8 mouse cellular contexts compared by ENCODE assay signal in the genomic region with DNA sequence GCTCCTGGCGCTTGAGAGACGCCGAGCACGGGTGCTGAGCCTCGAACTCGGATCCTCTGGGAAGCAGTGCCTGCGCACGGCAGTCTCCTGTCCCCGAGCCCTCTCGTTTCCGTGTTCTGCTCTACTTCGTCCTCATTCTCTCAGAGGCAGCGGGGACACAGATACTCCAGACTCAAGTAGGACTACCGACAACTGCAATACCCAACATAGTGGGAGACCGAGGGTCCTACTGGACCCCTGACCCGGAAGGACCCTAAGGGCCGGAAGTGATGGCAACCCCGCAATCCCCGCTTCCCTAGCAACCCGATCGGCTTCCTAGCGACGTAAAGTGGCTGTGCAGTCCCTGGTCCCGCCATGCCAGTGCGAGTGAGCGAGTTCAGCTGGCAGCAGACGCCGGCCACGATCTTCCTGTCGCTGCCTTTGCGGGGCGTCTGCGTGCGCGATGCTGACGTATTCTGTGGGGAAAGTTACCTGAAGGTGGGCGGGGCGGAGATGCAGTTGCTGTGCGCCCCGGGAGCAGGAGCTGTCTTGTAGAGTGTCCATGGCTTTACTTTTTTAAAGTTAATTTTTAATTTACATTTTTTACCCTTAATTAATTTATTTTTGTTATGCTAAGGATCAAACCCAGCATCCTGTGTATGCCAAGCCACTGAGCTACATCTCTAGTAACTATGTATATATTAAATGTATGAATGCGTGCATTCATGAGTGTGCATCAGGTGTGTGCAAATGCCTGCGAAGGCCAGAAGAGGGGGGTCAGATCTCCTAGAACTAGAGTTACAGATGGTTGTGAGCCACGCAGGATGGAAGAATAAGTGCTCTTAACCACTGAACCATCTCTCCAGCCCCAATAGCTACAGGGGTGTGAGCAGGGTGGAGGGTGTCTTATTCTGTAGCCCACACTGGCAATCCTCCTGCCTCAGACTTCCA. TPM values are rescaled to one million over a fixed set of nuclear protein-coding genes. Genes with fewer than 3 reads are reported as not detected.
DNase-seq lines count a peak whose midpoint lies in the region; ATAC-seq and TF ChIP-seq lines count a peak whose summit lies in the region.

Gene Dyx1c1, plus strand, starts transcription at position 265 of the 930 bp plus-strand sequence.
Gene Gm44503, plus strand, starts transcription at position 332 of the 930 bp plus-strand sequence.

- peak within 1 kb of the TSS; percentile 54 to 74 (median 57) for H3K4me3 ChIP-seq in CH12.LX (replicated peaks in 1 of 3; ENCODE audit: low read depth in 2 of 3, low read length in 2 of 3, poor library complexity in 1 of 3)
- H3K4me3 ChIP-seq in forebrain, embryonic 15.5 days = peak within 1 kb of the TSS; percentile 61
- peak within 1 kb of the TSS; percentile 59 for H3K4me3 ChIP-seq in liver, postnatal 0 days (ENCODE audit: low read depth, low read length)
- peak within 1 kb of the TSS; percentile 53 for H3K4me3 ChIP-seq in neural tube, embryonic 14.5 days (ENCODE audit: low read depth, low read length)
- peak within 1 kb of the TSS; percentile 97 for H3K4me3 ChIP-seq in testis, adult 2 months (ENCODE audit: control insufficient read depth, low read depth, low read length)

- H3K27me3 ChIP-seq in CH12.LX (replicated peaks) = no peaks in the 10 kb centered on the region
- no peaks in the 10 kb centered on the region for H3K27me3 ChIP-seq in forebrain, embryonic 15.5 days
- no peaks in the 10 kb centered on the region for H3K27me3 ChIP-seq in liver, postnatal 0 days (ENCODE audit: insufficient read depth, low read length)
- no peaks in the 10 kb centered on the region for H3K27me3 ChIP-seq in neural tube, embryonic 14.5 days (ENCODE audit: control insufficient read depth, insufficient read depth, low read length)
- H3K27me3 ChIP-seq in testis, adult 2 months (ENCODE audit: control insufficient read depth, insufficient read depth, low read length) = no peaks in the 10 kb centered on the region

- H3K4me2 ChIP-seq in CH12.LX (ENCODE audit: insufficient read depth, low read depth, poor library complexity, severe bottlenecking) = no peak within 1 kb of the TSS; the same call in 1 of the 2 replicates
- H3K4me2 ChIP-seq in forebrain, embryonic 15.5 days (replicated peaks) = peak within 1 kb of the TSS; percentile 56
- H3K4me2 ChIP-seq in liver, postnatal 0 days (ENCODE audit: low read depth, low read length) = peak within 1 kb of the TSS; percentile 78
- H3K4me2 ChIP-seq in neural tube, embryonic 14.5 days (ENCODE audit: low read depth, low read length) = peak within 1 kb of the TSS; percentile 66

- TF ChIP-seq CTCF in CH12.LX (conservative IDR thresholded peaks at IDR 0.05 in 1 of 2, IDR thresholded peaks at IDR 0.05 in 1 of 2; ENCODE audit: low read depth in 2 of 2, low read length in 2 of 2) = no peak
- peak; percentile 26 for TF ChIP-seq CTCF in liver, postnatal 0 days (IDR thresholded peaks at IDR 0.05; ENCODE audit: low read depth)
- no peak for TF ChIP-seq CTCF in testis, adult 2 months (IDR thresholded peaks at IDR 0.05; ENCODE audit: control insufficient read depth, insufficient read depth, insufficient replicate concordance, low read depth, low read length)

- dilution Hi-C loops in CH12.LX (cut with MboI; ENCODE audit: extremely low pct_ligation_motif_present, extremely low pct_unique_long_range_greater_than_20kb, low sequenced_read_pairs) = no loop called here

- peaks cover 18 to 28% of the 10 kb centered on the region in 2 experiments for H3K4me1 ChIP-seq in CH12.LX (ENCODE audit: control insufficient read depth in 1 of 2, insufficient read depth in 2 of 2)
- peaks cover 12% of the 10 kb centered on the region for H3K4me1 ChIP-seq in forebrain, embryonic 15.5 days
- peaks cover 8% of the 10 kb centered on the region; the same call in 1 of the 2 replicates for H3K4me1 ChIP-seq in liver, postnatal 0 days (ENCODE audit: insufficient read depth)
- peaks cover 6% of the 10 kb centered on the region; the same call in 1 of the 2 replicates for H3K4me1 ChIP-seq in neural tube, embryonic 14.5 days (ENCODE audit: control insufficient read depth, insufficient read depth, low read length)
- H3K4me1 ChIP-seq in testis, adult 2 months (ENCODE audit: control insufficient read depth, insufficient read depth, low read length) = peaks cover 5% of the 10 kb centered on the region; the same call in 1 of the 2 replicates

- ATAC-seq in forebrain, embryonic 15.5 days (replicated peaks) = peak; percentile 95
- ATAC-seq in liver, postnatal 0 days = peak; percentile 88
- peak; percentile 97 for ATAC-seq in neural tube, embryonic 14.5 days (ENCODE audit: low read depth)

- DNase-seq in CH12.LX (ENCODE audit: extremely low read depth) = peak; percentile 63
- peak; percentile 45 for DNase-seq in c-Kit-positive CD71-positive TER-119-positive erythroid progenitor cells, embryonic 14.5 days (ENCODE audit: low spot score)
- peak; percentile 52 for DNase-seq in heart, postnatal 25 days (ENCODE audit: low spot score)
- DNase-seq in layer of hippocampus, adult 11-12 months (ENCODE audit: low spot score) = peak; percentile 72
- peak; percentile 81 for DNase-seq in liver, postnatal 0 days

- intact Hi-C loops in heart, postnatal 25 days (cut with DNase I) = no loop called here

- H3K9me3 ChIP-seq in CH12.LX (replicated peaks; ENCODE audit: low read length) = no peaks in the 10 kb centered on the region
- H3K9me3 ChIP-seq in forebrain, embryonic 15.5 days = no peaks in the 10 kb centered on the region
- H3K9me3 ChIP-seq in liver, postnatal 0 days (ENCODE audit: low read length) = no peaks in the 10 kb centered on the region
- no peaks in the 10 kb centered on the region for H3K9me3 ChIP-seq in neural tube, embryonic 14.5 days (ENCODE audit: control insufficient read depth, low read length)

- WGBS in forebrain, embryonic 15.5 days = 1% methylated on average over 43 of the region's 43 CpGs
- 3% methylated on average over 43 of the region's 43 CpGs for WGBS in liver, postnatal 0 days (ENCODE audit: insufficient replicate concordance)
- 2% methylated on average over 43 of the region's 43 CpGs for WGBS in neural tube, embryonic 14.5 days

- H3K36me3 ChIP-seq in CH12.LX (replicated peaks in 1 of 2; ENCODE audit: control insufficient read depth in 1 of 2, insufficient read depth in 1 of 2, low read length in 1 of 2) = no peaks in the 10 kb centered on the region
- no peaks in the 10 kb centered on the region for H3K36me3 ChIP-seq in forebrain, embryonic 15.5 days
- H3K36me3 ChIP-seq in liver, postnatal 0 days (replicated peaks; ENCODE audit: insufficient read depth, low read length) = no peaks in the 10 kb centered on the region
- H3K36me3 ChIP-seq in neural tube, embryonic 14.5 days (ENCODE audit: control insufficient read depth, insufficient read depth, low read length) = no peaks in the 10 kb centered on the region
- peaks cover 1% of the 10 kb centered on the region; the same call in 1 of the 2 replicates for H3K36me3 ChIP-seq in testis, adult 2 months (ENCODE audit: control insufficient read depth, insufficient read depth, low read length)

- no peaks in the 10 kb centered on the region for H3K79me2 ChIP-seq in CH12.LX (replicated peaks; ENCODE audit: control insufficient read depth, extremely low read depth, insufficient read depth, poor library complexity, severe bottlenecking)

- 0 out of 2 replicates have a peak, but pooled peaks have one; percentile 34 for TF ChIP-seq POLR2A in CH12.LX (IDR thresholded peaks at IDR 0.05; ENCODE audit: low read depth, low read length)
- TF ChIP-seq POLR2A in testis, adult 2 months (IDR thresholded peaks at IDR 0.05; ENCODE audit: control insufficient read depth, low read depth, low read length) = peak; percentile 89

- H3K9ac ChIP-seq in CH12.LX (ENCODE audit: insufficient read depth, low read depth) = no peak within 1 kb of the TSS
- peak within 1 kb of the TSS; percentile 49 for H3K9ac ChIP-seq in forebrain, embryonic 15.5 days (replicated peaks)
- H3K9ac ChIP-seq in liver, postnatal 0 days (replicated peaks) = peak within 1 kb of the TSS; percentile 55
- peak within 1 kb of the TSS; percentile 56 for H3K9ac ChIP-seq in neural tube, embryonic 14.5 days (replicated peaks; ENCODE audit: low read depth, low read length)

- TF ChIP-seq EP300 in CH12.LX (IDR thresholded peaks at IDR 0.05; ENCODE audit: low read length) = no peak
- TF ChIP-seq EP300 in liver, postnatal 0 days (IDR thresholded peaks at IDR 0.05; ENCODE audit: low read depth) = no peak

- in situ Hi-C loops in CH12.LX (cut with MboI; ENCODE audit: low pct_ligation_motif_present, low pct_unique_long_range_greater_than_20kb, low sequenced_read_pairs) = no loop called here

- no peak for TF ChIP-seq RAD21 in CH12.LX (IDR thresholded peaks at IDR 0.05; ENCODE audit: low read depth, low read length)

- H3K27ac ChIP-seq in CH12.LX (ENCODE audit: insufficient read depth, low read depth) = no peak within 1 kb of the TSS
- peak within 1 kb of the TSS; percentile 63 for H3K27ac ChIP-seq in forebrain, embryonic 15.5 days (replicated peaks)
- peak within 1 kb of the TSS; percentile 25; the same call in 1 of the 2 replicates for H3K27ac ChIP-seq in liver, postnatal 0 days (ENCODE audit: low read depth)
- peak within 1 kb of the TSS; percentile 7; the same call in 1 of the 2 replicates for H3K27ac ChIP-seq in neural tube, embryonic 14.5 days (ENCODE audit: low read depth, low read length)
- peak within 1 kb of the TSS; percentile 78 for H3K27ac ChIP-seq in testis, adult 2 months (ENCODE audit: control insufficient read depth, insufficient read depth, low read depth, low read length)

TF ChIP-seq in CH12.LX, 34 proteins besides CTCF, POLR2A, EP300 and RAD21 (continues in another document):
- peak; percentile 67 for TF ChIP-seq SIN3A (IDR thresholded peaks at IDR 0.05; ENCODE audit: low read length)
- peak; percentile 70 for TF ChIP-seq HCFC1 (IDR thresholded peaks at IDR 0.05; ENCODE audit: low read depth, low read length)

RNA-seq across cellular contexts. Expression of gene Dyx1c1, which starts in this region (rescaled TPM):
- total RNA-seq in CH12.LX (2012; rRNA removed) = 2.1 and 3.4 TPM in 2 replicates
- total RNA-seq in CH12.LX (2014; rRNA removed) = 6.2 and 6.8 TPM in 2 replicates
- polyA plus RNA-seq in CH12.LX (2012; ENCODE audit: insufficient read length, low read depth) = 5.7 and 6.1 TPM in 2 replicates
- 2.3 and 2.4 TPM in 2 replicates for polyA plus RNA-seq in forebrain, embryonic 15.5 days (2015; fragmentation: Nextera tagmentation; extraction: Ambion mirVana)
- under 1 TPM; 0.36 to 0.62 TPM for total RNA-seq in heart, postnatal 25 days (2021)
- 0.19 and 0.26 TPM in 2 replicates for polyA plus RNA-seq in liver, postnatal 0 days (2015; fragmentation: Nextera tagmentation; extraction: Ambion mirVana)
- 2.9 and 3.2 TPM in 2 replicates for polyA plus RNA-seq in neural tube, embryonic 14.5 days (2014; fragmentation: Nextera tagmentation; extraction: Ambion mirVana)
- polyA plus RNA-seq in testis, adult 2 months (2012; rRNA removed) = 13.2 and 13.5 TPM in 2 replicates

RNA-seq across cellular contexts. Expression of gene Gm44503, which starts in this region (rescaled TPM):
- total RNA-seq in CH12.LX (2012; rRNA removed) = not detected in 2 replicates
- not detected in 2 replicates for total RNA-seq in CH12.LX (2014; rRNA removed)
- not detected in 2 replicates for polyA plus RNA-seq in CH12.LX (2012; ENCODE audit: insufficient read length, low read depth)
- not detected in 2 replicates for polyA plus RNA-seq in forebrain, embryonic 15.5 days (2015; fragmentation: Nextera tagmentation; extraction: Ambion mirVana)
- total RNA-seq in heart, postnatal 25 days (2021) = under 1 TPM in 1 of 2 experiments, not detected in 1; 0.56 TPM
- not detected in 2 replicates for polyA plus RNA-seq in liver, postnatal 0 days (2015; fragmentation: Nextera tagmentation; extraction: Ambion mirVana)
- not detected in 2 replicates for polyA plus RNA-seq in neural tube, embryonic 14.5 days (2014; fragmentation: Nextera tagmentation; extraction: Ambion mirVana)
- not detected in 2 replicates for polyA plus RNA-seq in testis, adult 2 months (2012; rRNA removed)

Comparison
In these comparisons a context has a peak if more than half of its experiments do, and no peak if none do; other contexts are left out.
1. Peak in DNase-seq in heart, postnatal 25 days; RNA of the genes that start here not detected or under 1 TPM.
2. Peak in DNase-seq, ATAC-seq, H3K4me3 ChIP-seq, H3K27ac ChIP-seq, H3K9ac ChIP-seq and H3K4me2 ChIP-seq in liver, postnatal 0 days; RNA of the genes that start here not detected or under 1 TPM.